Mouse (Mus musculus) hindbrain, embryonic 11.5 days (tissue): ENCODE data around the gene Gripap1. TPM values are rescaled to one million over a fixed set of nuclear protein-coding genes. Genes with fewer than 3 reads are reported as not detected.

ENCODE experiments used
- ATAC-seq: fragments of 200-750 bp; cut with Nextera tagmentation; 2 replicates; pipeline ENCODE4 v1.8.0; 2017; ENCODE audit warnings: mild to moderate bottlenecking, moderate TSS enrichment, moderate library complexity; ENCODE audit not compliant: low FRiP score
- DNase-seq: peaks from one replicate; pipeline ENCODE4 v3.0.0-alpha.2; 2015; ENCODE audit warnings: low spot score
- H3K27ac ChIP-seq: fragments of 300-500 bp; sonication (generic); 2 replicates; pipeline ENCODE4 v1.5.1; 2014; ENCODE audit warnings: mild to moderate bottlenecking, low read depth, low read length
- H3K27me3 ChIP-seq: fragments of 300-500 bp; sonication (generic); 2 replicates; pipeline ENCODE4 v1.6.1; 2014; ENCODE audit warnings: mild to moderate bottlenecking, low read length, moderate library complexity, mixed read lengths; ENCODE audit not compliant: control insufficient read depth, insufficient read depth
- H3K36me3 ChIP-seq: fragments of 300-500 bp; sonication (generic); 2 replicates; pipeline ENCODE4 v1.6.1; 2014; ENCODE audit warnings: mild to moderate bottlenecking, low read length, moderate library complexity, mixed read lengths; ENCODE audit not compliant: control insufficient read depth, insufficient read depth
- H3K4me1 ChIP-seq: fragments of 300-500 bp; sonication (generic); replicated peaks from 2 replicates; pipeline ENCODE4 v1.6.1; 2014; ENCODE audit warnings: low read length, mixed read lengths; ENCODE audit not compliant: control insufficient read depth, insufficient read depth
- H3K4me2 ChIP-seq: fragments of 300-500 bp; sonication (generic); replicated peaks from 2 replicates; pipeline ENCODE4 v1.6.1; 2014; ENCODE audit warnings: mild to moderate bottlenecking, low read depth, low read length
- H3K4me3 ChIP-seq: fragments of 300-500 bp; sonication (generic); 2 replicates; pipeline ENCODE4 v1.5.1; 2014; ENCODE audit warnings: low read depth, low read length
- H3K9ac ChIP-seq: fragments of 300-500 bp; sonication (generic); 2 replicates; pipeline ENCODE4 v1.6.1; 2014; ENCODE audit warnings: low read depth, low read length
- H3K9me3 ChIP-seq: fragments of 300-500 bp; sonication (generic); 2 replicates; pipeline ENCODE4 v1.6.1; 2016; ENCODE audit warnings: low read length; ENCODE audit not compliant: control insufficient read depth
- WGBS: fragments of 180-500 bp; shearing (Covaris S2); extraction: QIAGEN DNeasy Blood & Tissue Kit; methylation state at CpG from one replicate; pipeline ENCODE4 v1.1.7; 2014; 5-methylcytosine and 5-hydroxymethylcytosine counted together
- polyA plus RNA-seq: library from polyadenylated mRNA; unstranded; fragments of >200 nt; fragmentation: Nextera tagmentation; extraction: Ambion mirVana; gene quantifications from 2 replicates; pipeline ENCODE4 v1.2.1, GENCODE M21; 2014

Gripap1 gene
- polyA plus RNA-seq, 1 experiment from 2014 or later, result 46.1 TPM

DNA sequence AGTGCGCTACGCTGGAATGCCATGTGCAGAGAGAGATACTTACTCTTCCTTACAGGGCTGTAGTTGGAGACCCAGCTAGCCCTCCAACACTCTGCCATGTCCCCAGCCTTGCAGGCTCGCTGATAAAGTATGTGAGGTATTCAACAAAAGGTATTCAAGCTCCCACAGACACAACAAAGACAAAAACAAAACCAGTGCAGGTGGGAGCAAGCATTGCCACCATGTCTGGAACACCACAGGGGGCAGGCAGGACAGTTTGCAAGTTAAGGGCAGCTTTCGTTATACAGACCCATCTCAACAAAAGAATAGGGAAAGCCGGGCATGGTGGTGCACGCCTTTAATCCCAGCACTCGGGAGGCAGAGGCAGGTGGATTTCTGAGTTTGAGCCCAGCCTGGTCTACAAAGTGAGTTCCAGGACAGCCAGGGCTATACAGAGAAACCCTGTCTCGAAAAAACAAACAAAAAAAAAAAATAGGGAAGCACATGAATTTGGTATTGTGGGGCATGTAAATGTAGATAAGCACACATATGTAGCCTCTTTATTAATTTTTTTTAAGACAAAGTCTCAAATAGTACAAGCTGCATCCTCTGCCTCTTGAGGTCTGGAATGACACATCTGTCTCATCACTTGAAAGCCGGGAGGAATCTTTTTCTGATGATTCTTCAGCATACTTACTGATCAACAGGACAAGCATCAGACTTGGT, 13.9 kb upstream of the Gripap1 start:
- Histone ChIP-seq H3K27me3 (no peaks in the 10 kb centered on the region), H3K4me1 (no peaks in the 10 kb centered on the region), H3K9me3 (no peaks in the 10 kb centered on the region), H3K9ac (no peak overlapping the region), H3K4me2 (no peak overlapping the region), H3K4me3 (no peak overlapping the region), H3K27ac (no peak overlapping the region), H3K36me3 (no peaks in the 10 kb centered on the region)
- ATAC-seq (no peak), DNase-seq (no peak)
- WGBS, result 76% methylated on average over 9 of the region's 9 CpGs

DNA sequence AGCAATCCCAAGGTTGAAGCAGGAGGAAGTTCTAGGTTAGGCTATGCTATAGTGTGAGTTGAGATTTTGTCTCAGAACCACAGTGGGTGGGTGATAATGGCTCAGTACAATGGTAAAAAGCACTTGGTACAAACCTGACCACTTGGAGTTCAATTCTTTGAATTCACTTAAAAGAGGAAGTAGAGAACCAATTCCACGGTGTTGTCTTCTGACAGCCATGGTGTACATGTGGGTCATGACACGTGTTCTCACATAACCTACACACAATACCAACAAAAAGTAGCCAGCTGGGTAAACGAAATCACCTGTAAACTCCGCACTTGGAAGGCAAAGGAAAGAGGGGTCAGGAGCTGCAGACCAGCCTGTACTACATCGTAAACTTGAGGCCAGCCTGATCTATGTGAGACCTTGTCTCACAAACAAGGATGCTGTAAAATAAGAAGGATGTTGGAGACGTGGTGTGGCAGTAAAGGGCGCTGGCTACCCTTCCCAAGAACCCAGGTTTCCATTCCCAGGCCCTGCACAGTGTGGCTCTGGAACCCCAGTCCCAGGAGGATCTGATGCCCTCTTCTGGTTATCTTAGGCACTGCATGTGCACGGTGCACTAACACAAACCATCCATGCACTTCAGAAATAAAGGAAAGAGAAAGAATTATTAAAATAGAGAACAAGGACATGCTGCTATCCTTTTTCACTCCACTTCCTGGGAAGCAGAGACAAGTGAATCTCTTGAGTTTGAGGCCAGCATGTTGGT, 13.1 kb upstream of the Gripap1 start:
- no peaks in the 10 kb centered on the region for H3K4me1 ChIP-seq
- DNase-seq (peak; percentile 68), ATAC-seq (peak; percentile 61; the same call in 1 of the 2 replicates)
- H3K27ac ChIP-seq, result no peak overlapping the region
- H3K4me3 ChIP-seq, result no peak overlapping the region
- H3K9me3 ChIP-seq, result no peaks in the 10 kb centered on the region
- WGBS, result 55% methylated on average over 8 of the region's 8 CpGs
- no peak overlapping the region for H3K9ac ChIP-seq
- no peaks in the 10 kb centered on the region for H3K27me3 ChIP-seq
- H3K4me2 ChIP-seq, result no peak overlapping the region
- H3K36me3 ChIP-seq, result no peaks in the 10 kb centered on the region

DNA sequence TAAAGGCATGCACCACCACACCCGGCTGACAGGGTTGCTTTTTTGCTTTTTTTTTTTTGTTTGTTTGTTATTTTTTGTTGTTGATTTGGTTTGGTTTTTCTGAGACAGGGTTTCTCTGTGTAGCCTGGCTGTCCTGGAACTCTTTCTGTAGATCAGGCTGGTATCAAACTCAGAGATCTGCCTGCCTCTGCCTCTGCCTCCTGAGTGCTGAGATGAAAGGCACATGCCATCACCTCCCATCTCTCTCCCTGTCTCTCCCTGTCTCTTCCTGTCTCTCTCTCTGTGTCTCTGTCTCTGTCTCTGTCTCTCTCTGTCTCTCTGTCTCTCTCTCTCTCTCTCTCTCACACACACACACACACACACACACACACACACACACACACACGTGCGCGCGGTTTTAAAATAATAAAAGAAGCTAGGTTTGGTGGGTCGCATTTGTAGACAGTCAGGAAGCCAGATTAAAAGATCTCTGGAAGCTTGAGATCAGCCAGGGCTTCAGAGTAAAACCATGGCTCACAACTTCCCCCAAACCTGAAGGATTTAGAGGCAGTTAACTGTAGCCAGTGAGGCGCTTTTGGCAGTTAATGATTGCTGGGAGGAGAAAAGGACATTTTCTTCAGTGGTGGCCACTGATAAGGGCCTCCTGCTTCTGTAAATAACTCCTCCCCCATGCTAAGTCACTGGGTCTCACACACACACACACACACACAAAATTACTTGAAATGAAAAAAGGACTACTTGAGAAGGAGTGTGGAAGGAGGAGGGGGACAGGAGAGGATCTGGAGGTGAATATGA, 10.9 kb upstream of the Gripap1 start:
- H3K27ac ChIP-seq, result no peak overlapping the region
- 73% methylated on average over 7 of the region's 7 CpGs for WGBS
- H3K4me1 ChIP-seq, result no peaks in the 10 kb centered on the region
- H3K4me3 ChIP-seq, result no peak overlapping the region
- DNase-seq (no peak), ATAC-seq (no peak)
- no peak overlapping the region for H3K4me2 ChIP-seq
- H3K27me3 ChIP-seq, result no peaks in the 10 kb centered on the region
- no peaks in the 10 kb centered on the region for H3K36me3 ChIP-seq
- no peaks in the 10 kb centered on the region for H3K9me3 ChIP-seq
- H3K9ac ChIP-seq, result no peak overlapping the region

DNA sequence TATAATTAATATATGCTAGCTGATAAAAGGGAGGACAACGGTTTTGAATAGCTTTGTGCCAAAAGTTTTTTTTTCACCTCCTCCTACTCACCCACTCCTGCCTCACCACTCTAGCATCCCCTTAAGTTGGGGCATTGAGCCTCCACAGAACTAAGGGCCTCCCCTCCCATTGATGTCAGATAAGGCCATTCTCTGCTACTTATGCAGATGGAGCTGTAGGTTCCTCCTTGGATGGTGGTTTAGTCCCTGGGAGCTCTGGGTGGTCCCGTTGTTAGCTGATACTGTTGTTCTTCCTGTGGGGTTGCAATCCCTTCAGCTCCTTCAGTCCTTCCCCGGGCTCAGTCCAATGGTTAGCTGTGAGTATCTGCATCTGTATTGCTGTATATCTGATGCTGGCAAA, 10.3 kb upstream of the Gripap1 start:
- ATAC-seq (no peak), DNase-seq (no peak)
- H3K4me2 ChIP-seq, result no peak overlapping the region
- no peak overlapping the region for H3K27ac ChIP-seq
- no peak overlapping the region for H3K4me3 ChIP-seq
- H3K36me3 ChIP-seq, result no peaks in the 10 kb centered on the region
- no peaks in the 10 kb centered on the region for H3K27me3 ChIP-seq
- WGBS, result 31% methylated on average over 3 of the region's 3 CpGs
- H3K4me1 ChIP-seq, result no peaks in the 10 kb centered on the region
- no peaks in the 10 kb centered on the region for H3K9me3 ChIP-seq
- no peak overlapping the region for H3K9ac ChIP-seq

DNA sequence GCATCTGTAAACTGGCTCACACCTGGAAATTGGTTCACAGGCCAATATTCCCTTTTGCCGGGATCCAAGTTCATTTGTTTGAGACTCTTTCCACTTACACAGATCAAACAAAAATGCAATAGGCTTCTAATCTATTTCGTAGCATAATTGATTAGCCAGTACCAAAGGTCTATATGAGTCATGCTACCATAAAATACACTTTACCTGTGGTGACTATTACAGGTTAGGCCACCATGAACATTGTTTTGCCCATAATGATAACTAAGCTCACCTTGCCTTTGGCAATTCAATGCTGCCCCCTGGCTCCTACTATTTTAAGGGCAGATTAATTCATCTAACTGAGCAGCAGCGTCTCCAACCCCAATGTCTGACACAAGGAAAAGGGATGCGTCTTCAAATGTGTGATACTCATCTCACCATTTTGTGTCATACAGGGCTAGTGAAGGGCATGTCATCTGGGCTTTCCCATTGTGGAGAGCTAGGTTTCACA, 6.9 kb upstream of the Gripap1 start:
- whole genome bisulfite sequencing, result 82% methylated on average over 4 of the region's 4 CpGs
- Histone ChIP-seq H3K36me3 (no peaks in the 10 kb centered on the region), H3K4me3 (no peak overlapping the region), H3K9ac (no peak overlapping the region), H3K27me3 (no peaks in the 10 kb centered on the region), H3K4me2 (no peak overlapping the region), H3K4me1 (no peaks in the 10 kb centered on the region), H3K9me3 (no peaks in the 10 kb centered on the region), H3K27ac (no peak overlapping the region)
- ATAC-seq (no peak), DNase-seq (no peak)

DNA sequence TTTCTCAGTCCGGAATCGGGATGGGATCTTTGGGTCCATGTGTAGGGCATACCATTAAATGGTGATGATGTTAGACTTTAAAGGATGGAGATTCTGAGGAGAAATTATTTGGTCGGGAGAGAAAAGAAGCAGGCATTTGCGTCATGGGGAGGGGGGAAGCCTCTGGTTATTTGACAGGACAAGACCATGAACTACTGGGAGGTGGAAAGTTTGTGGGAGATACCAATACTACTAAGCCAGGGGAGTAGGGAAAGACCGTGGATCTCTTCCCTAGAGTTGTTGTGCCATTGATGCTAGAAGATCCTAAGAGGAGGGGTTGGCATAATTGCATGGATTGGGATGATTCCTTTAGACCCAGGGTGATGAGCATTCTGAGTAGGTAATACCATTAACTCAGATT, 744 bp downstream of the Gripap1 start:
- Histone ChIP-seq H3K36me3 (no peaks in the 10 kb centered on the region), H3K9me3 (no peaks in the 10 kb centered on the region), H3K27me3 (no peaks in the 10 kb centered on the region), H3K4me3 (peak overlapping the region; percentile 51), H3K4me2 (peak overlapping the region; percentile 27), H3K9ac (peak overlapping the region; percentile 58), H3K4me1 (no peaks in the 10 kb centered on the region), H3K27ac (no peak overlapping the region)
- ATAC-seq (peak; percentile 30; the same call in 1 of the 2 replicates), DNase-seq (no peak)
- 31% methylated on average over 5 of the region's 5 CpGs for WGBS

DNA sequence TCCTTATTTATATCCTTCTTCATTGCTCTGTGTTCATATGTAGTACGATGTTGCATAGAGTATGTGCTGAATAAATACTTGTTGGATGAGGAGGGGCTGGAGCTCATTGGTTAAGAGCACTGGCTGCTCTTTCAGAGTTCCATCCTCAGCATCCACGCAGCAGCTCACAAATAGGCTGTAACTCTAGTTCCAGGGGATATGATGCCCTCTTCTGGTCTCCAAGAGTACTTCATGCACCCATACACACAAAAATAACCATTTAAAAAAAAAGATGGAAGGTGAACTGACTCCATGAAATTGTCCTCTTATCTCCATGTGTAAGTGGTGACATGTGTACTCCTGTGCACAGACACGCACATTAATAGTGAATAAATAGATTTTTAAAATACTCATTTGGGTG, 3.8 kb downstream of the Gripap1 start:
- WGBS, result 42% methylated on average over 3 of the region's 3 CpGs
- no peak overlapping the region for H3K4me3 ChIP-seq
- no peak overlapping the region for H3K9ac ChIP-seq
- ATAC-seq (no peak), DNase-seq (peak; percentile 19)
- no peak overlapping the region for H3K27ac ChIP-seq
- H3K36me3 ChIP-seq, result no peaks in the 10 kb centered on the region
- no peak overlapping the region for H3K4me2 ChIP-seq
- H3K9me3 ChIP-seq, result no peaks in the 10 kb centered on the region
- H3K27me3 ChIP-seq, result no peaks in the 10 kb centered on the region
- H3K4me1 ChIP-seq, result no peaks in the 10 kb centered on the region

DNA sequence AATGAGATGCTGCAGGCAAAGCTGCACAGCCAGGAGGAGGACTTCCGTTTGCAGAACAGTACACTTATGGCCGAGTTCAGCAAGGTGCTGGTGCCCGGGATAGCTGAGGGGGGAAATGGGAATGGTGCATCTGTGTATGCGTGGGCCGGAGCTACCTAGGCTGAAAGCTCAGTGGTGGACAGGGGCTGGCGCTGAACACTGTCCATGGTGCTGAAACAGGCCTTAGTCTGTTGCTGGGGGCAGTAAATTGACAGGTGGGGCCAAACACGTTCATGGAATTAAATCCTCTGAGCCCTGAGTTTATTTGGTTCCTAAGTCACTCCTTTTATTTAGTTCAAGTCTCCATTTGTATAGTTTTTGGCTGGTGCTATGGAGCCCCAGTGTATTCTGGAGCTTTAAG, 5.5 kb downstream of the Gripap1 start:
- Histone ChIP-seq H3K36me3 (no peaks in the 10 kb centered on the region), H3K9me3 (no peaks in the 10 kb centered on the region), H3K27me3 (no peaks in the 10 kb centered on the region), H3K9ac (no peak overlapping the region), H3K4me1 (no peaks in the 10 kb centered on the region), H3K4me3 (no peak overlapping the region), H3K4me2 (no peak overlapping the region), H3K27ac (no peak overlapping the region)
- WGBS, result 41% methylated on average over 7 of the region's 7 CpGs
- peak; percentile 36 for DNase-seq
- ATAC-seq, result no peak
